In the genomic region with DNA sequence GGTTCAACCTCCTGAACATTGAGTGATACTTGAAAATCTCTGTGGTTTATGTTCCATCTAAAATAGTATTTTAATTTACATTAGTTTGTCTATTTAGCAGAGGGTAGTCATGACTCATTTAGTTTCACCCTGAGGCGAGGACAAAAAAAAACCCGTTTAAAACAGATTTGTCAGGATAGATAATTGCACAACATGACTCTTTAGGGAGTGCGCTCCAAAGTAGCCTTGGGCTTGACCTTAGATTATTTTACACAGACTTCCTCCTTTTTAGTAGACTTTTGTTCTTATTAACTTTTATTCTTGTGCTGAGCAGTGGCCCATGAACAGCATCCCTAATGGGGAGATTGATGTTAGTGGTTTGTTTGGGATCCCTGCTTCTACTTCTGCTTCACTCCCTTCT, we compare ENCODE assay signal across 18 mouse cellular contexts.
"Had no signal": no experiment of that assay in that cellular context is flagged by ENCODE, and none has a peak within 500 bp of the region (broad histone marks: within the 10 kb centered on the region; RNA-seq: fewer than 3 reads in every experiment).

No protein-coding gene starts in this region.

- H3K27ac ChIP-seq: limb, embryonic 12.5 days; limb, embryonic 15.5 days; liver, embryonic 14.5 days; stomach, embryonic 15.5 days had no signal

- H3K4me1 ChIP-seq: limb, embryonic 12.5 days; limb, embryonic 15.5 days; stomach, embryonic 15.5 days had no signal

- ATAC-seq: liver, postnatal 0 days had no signal

- H3K27me3 ChIP-seq: limb, embryonic 12.5 days; limb, embryonic 15.5 days; stomach, embryonic 15.5 days had no signal

- H3K9ac ChIP-seq: limb, embryonic 12.5 days; limb, embryonic 15.5 days; liver, embryonic 14.5 days; liver, postnatal 0 days; lung, embryonic 14.5 days; stomach, embryonic 15.5 days had no signal

- H3K4me2 ChIP-seq: limb, embryonic 12.5 days; limb, embryonic 15.5 days; liver, embryonic 11.5 days; lung, embryonic 14.5 days; midbrain, embryonic 11.5 days; stomach, embryonic 15.5 days had no signal

- H3K4me3 ChIP-seq: limb, embryonic 12.5 days; limb, embryonic 15.5 days; stomach, embryonic 15.5 days had no signal

- H3K9me3 ChIP-seq: limb, embryonic 12.5 days; limb, embryonic 15.5 days; stomach, embryonic 15.5 days had no signal

- DNase-seq: kidney, adult 9 months; kidney, postnatal 10 days; kidney, postnatal 4 days; left cerebral cortex, postnatal 4 days; liver, postnatal 0 days; lung, embryonic 14.5 days; lung, postnatal 10 days; lung, postnatal 4 days; midbrain, embryonic 14.5 days; right cerebral cortex, postnatal 14 days; right cerebral cortex, postnatal 4 days; thymus, postnatal 25 days had no signal
